Mouse (Mus musculus) embryonic fibroblast, embryonic 13.5 days (primary cell): ENCODE data around the gene Lrat.

ENCODE experiments used
- CTCF ChIP-seq: IDR thresholded peaks from 2 replicates; pipeline ENCODE4 v1.5.1; 2011; ENCODE audit warnings: mild to moderate bottlenecking, control low read depth, low read length, moderate library complexity, borderline replicate concordance; ENCODE audit not compliant: insufficient read depth
- POLR2A ChIP-seq: IDR thresholded peaks from 2 replicates; pipeline ENCODE4 v1.6.1; 2011; ENCODE audit warnings: low read depth, mild to moderate bottlenecking, control low read depth, low read length, moderate library complexity

DNA sequence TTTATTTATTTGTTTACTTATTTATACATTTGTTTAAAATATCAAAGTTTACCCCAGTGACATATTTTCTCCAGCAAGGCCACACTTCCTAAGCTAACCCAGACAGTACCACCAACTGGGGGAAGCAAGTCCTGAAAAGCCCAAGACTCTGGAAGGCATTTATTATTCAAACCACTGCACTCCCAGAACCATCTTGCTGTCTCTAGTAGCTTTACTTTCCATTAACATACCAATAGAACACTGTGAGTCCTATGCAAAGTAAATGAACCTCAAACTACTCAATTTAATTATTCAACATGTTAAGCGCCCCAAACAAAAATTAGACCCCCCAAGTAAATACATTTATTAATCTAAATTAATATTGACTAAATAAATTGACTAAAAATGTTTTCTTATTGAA, 11.9 kb upstream of the Lrat start:
- TF ChIP-seq CTCF (no peak), POLR2A (no peak)
